Mouse (Mus musculus): ENCODE data around the gene Snx20. TPM values are rescaled to one million over a fixed set of nuclear protein-coding genes. Genes with fewer than 3 reads are reported as not detected.
A peak's percentile ranks its signal among the peaks of the same experiment; 100 is the strongest.

Snx20 gene
- total and polyA plus RNA-seq, 2 experiments from 2014 or later = 1.6 to 1.9 TPM

DNA sequence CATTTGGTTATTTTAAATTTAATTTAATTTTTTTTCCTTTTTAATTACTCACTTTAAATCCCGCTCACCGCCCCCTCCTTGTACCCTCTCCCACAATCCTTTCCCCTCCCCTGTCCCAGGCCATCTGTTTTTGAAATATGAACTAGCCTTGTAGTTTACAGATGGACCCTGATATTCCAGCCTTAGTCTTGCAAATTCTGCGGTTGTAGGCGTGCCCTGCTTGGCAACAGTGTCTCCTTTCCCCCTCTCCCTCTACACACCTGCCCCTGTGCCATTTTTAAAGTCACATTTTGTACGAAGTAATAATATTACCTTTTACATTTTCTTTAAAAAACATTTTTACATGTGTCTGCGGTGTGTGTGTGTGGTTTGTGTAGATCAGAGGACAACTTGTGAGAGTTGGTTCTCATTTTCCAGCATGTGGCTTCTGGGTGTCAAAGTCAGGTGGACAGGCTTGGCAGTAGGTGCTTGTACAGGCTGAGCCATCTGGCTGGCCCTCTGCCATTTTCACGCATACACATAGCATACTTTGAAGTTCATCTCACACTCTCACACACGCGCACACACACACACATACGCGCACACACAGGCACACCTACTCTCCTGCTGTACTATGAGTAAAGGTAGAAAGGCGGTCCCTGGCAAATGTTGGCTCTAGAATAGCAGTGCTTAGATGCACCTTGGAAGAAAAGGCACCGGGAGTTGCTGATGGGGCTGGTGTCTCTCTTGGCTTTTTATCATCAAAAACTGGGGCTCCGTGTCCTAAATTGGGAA is 7.7 kb downstream of the Snx20 start:
- ATAC-seq = no peak; the same call in 1 of the 2 replicates
- Histone ChIP-seq H3K9me3 (ENCODE audit: low read length) (no peaks in the 10 kb centered on the region), H3K36me3 (ENCODE audit: insufficient read depth) (no peaks in the 10 kb centered on the region), H3K27ac (ENCODE audit: low read depth, low read length) (0 out of 2 replicates have a peak overlapping the region, but pooled peaks have one; percentile 90), H3K9ac (peak overlapping the region; percentile 89), H3K27me3 (ENCODE audit: insufficient read depth, low read length) (no peaks in the 10 kb centered on the region), H3K4me2 (ENCODE audit: low read depth) (peak overlapping the region; percentile 87), H3K4me1 (ENCODE audit: insufficient read depth) (no peaks in the 10 kb centered on the region), H3K4me3 (ENCODE audit: low read depth, low read length) (peak overlapping the region; percentile 59)
- no peak for TF ChIP-seq CTCF (IDR thresholded peaks at IDR 0.05; ENCODE audit: low read depth)
- DNase-seq = no peak
- WGBS = 53% methylated on average over 14 of the region's 14 CpGs

DNA sequence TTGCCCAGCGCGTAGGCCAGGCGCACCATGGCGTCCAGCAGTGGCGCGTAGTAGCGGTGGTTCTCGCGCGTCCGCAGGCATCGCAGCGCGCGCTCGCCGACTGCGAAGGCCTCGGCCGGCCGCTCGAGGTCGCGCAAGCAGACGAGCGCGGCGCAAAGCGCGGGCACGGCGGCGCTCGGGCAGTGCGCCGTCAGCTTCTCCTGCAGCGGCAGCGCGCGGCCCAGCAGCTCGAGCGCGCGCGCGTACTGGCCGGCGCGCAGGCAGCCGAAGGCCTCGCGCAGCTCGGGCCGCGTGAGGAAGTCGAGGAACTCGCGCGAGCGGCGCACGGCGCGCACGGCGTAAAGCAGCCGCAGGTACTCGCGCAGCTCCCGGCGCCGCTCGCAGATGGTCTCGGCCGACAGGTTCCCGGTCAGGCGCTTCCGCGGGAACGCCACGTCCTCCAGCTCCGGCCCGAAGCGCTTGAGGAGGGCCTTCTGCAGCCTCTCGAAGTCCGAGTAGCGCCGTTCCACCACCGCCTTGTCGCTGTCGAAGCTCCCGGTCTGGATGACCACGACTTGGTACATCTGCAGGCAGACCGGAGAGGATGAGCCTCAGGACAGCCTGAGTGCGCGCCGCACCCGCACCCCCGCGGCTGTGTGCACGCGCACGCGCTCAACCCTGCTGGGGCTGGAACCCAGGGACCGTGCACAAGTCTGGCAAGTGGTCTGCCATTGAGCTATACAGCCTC is 8.5 kb downstream of the Snx20 start:
- WGBS = 4% methylated on average over 95 of the region's 105 CpGs
- Histone ChIP-seq H3K27me3 (ENCODE audit: insufficient read depth, low read length) (no peaks in the 10 kb centered on the region), H3K9ac (peak overlapping the region; percentile 89), H3K36me3 (ENCODE audit: insufficient read depth) (no peaks in the 10 kb centered on the region), H3K4me2 (ENCODE audit: low read depth) (peak overlapping the region; percentile 87), H3K27ac (ENCODE audit: low read depth, low read length) (peak overlapping the region; percentile 90), H3K4me1 (ENCODE audit: insufficient read depth) (no peaks in the 10 kb centered on the region), H3K9me3 (ENCODE audit: low read length) (no peaks in the 10 kb centered on the region), H3K4me3 (ENCODE audit: low read depth, low read length) (peak overlapping the region; percentile 59)
- TF ChIP-seq CTCF (IDR thresholded peaks at IDR 0.05; ENCODE audit: low read depth) = peak; percentile 29; the same call in 1 of the 2 replicates
- peak; percentile 95 for DNase-seq
- ATAC-seq = peak; percentile 91

DNA sequence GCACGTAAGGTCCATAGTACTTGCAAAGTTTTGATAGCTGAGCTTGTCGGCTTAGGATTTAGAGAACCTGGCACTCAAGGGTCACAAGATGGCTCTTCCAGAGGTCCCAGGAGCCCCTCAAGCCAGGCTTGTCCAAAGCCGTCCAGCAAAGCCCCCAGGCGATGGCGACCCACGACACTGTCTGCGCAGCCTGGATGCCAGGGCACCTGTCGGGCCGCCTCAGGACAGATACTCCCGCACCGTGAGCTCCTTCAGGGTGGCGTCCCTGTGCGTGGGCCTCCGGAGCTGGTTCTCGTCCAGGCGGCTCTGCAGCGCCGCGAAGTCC is 9.0 kb downstream of the Snx20 start:
- peak overlapping the region; percentile 87 for H3K4me2 ChIP-seq (ENCODE audit: low read depth)
- no peak for TF ChIP-seq CTCF (IDR thresholded peaks at IDR 0.05; ENCODE audit: low read depth)
- no peak for ATAC-seq
- no peak for DNase-seq
- H3K9me3 ChIP-seq (ENCODE audit: low read length) = no peaks in the 10 kb centered on the region
- no peaks in the 10 kb centered on the region for H3K27me3 ChIP-seq (ENCODE audit: insufficient read depth, low read length)
- peak overlapping the region; percentile 89 for H3K9ac ChIP-seq
- H3K4me1 ChIP-seq (ENCODE audit: insufficient read depth) = no peaks in the 10 kb centered on the region
- H3K4me3 ChIP-seq (ENCODE audit: low read depth, low read length) = peak overlapping the region; percentile 59
- peak overlapping the region; percentile 90 for H3K27ac ChIP-seq (ENCODE audit: low read depth, low read length)
- H3K36me3 ChIP-seq (ENCODE audit: insufficient read depth) = no peaks in the 10 kb centered on the region
- 12% methylated on average over 19 of the region's 19 CpGs for WGBS

DNA sequence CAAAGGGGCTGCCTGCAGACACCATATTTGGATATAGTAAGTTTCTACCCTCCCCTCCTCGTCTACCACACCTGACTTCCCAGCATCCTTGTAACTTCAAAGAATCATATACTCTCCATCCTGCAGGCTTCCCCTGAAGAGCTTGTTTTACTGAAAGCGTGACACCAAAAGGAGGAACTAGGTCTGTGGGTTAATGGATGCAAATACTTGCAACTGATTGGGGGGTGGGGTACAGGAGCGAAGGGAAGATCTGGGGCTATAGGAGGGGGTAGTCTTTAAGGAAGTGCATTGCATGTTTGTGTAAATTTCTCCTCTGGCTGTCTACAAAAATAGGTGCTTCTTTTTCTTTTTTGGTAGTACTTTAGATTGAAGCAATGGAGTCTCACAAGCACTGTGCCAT is 9.5 kb downstream of the Snx20 start:
- Histone ChIP-seq H3K4me2 (ENCODE audit: low read depth) (no peak overlapping the region), H3K27me3 (ENCODE audit: insufficient read depth, low read length) (no peaks in the 10 kb centered on the region), H3K27ac (ENCODE audit: low read depth, low read length) (no peak overlapping the region), H3K9ac (no peak overlapping the region), H3K4me1 (ENCODE audit: insufficient read depth) (no peaks in the 10 kb centered on the region), H3K4me3 (ENCODE audit: low read depth, low read length) (no peak overlapping the region), H3K36me3 (ENCODE audit: insufficient read depth) (no peaks in the 10 kb centered on the region), H3K9me3 (ENCODE audit: low read length) (no peaks in the 10 kb centered on the region)
- no peak for ATAC-seq
- WGBS = 80% methylated on average over 3 of the region's 3 CpGs
- TF ChIP-seq CTCF (IDR thresholded peaks at IDR 0.05; ENCODE audit: low read depth) = no peak
- DNase-seq = no peak

DNA sequence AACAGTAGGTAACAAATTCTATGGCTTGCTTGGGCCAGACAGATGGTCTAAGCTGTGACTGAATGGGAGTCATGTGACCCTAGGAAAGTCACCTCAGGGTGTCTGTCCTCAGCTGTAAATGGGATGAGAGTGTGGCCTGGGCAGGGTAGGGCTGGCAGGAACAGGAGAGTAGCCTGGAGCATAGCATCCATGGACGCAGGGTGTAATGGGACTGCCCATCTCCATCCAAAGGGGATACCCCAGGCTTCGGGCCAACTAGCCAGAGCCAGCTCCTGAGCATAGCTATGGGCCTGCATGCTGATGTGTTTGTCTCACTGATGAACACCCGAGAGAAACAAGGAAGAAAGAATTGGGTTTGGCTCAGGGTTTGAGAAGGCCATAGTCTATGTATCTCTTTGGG is 11.7 kb downstream of the Snx20 start:
- no peaks in the 10 kb centered on the region for H3K4me1 ChIP-seq (ENCODE audit: insufficient read depth)
- no peak overlapping the region for H3K9ac ChIP-seq
- ATAC-seq (no peak), DNase-seq (no peak)
- H3K9me3 ChIP-seq (ENCODE audit: low read length) = no peaks in the 10 kb centered on the region
- no peak overlapping the region for H3K4me3 ChIP-seq (ENCODE audit: low read depth, low read length)
- H3K36me3 ChIP-seq (ENCODE audit: insufficient read depth) = no peaks in the 10 kb centered on the region
- H3K27ac ChIP-seq (ENCODE audit: low read depth, low read length) = no peak overlapping the region
- 66% methylated on average over 3 of the region's 3 CpGs for WGBS
- H3K27me3 ChIP-seq (ENCODE audit: insufficient read depth, low read length) = no peaks in the 10 kb centered on the region
- TF ChIP-seq CTCF (IDR thresholded peaks at IDR 0.05; ENCODE audit: low read depth) = no peak
- no peak overlapping the region for H3K4me2 ChIP-seq (ENCODE audit: low read depth)

DNA sequence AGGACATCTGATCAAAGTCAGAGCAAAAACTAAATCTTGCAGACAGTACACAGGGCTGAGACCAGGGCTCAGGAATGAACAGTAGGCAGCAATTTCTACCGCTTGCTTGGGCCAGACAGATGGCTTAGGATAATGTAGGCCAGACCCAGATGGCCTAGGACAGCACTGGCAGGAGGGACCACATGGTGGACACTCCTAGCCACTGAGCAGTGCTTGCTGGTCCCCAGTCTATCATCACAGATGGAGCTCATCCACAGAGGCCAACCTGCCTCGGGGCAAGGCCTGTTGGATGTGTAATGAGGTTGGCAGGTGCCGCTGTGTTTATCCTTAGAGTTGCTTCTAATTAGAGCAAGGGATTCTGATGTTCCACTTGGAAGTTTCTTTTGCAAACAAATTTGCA is 12.6 kb downstream of the Snx20 start:
- no peak overlapping the region for H3K9ac ChIP-seq
- no peaks in the 10 kb centered on the region for H3K9me3 ChIP-seq (ENCODE audit: low read length)
- DNase-seq (no peak), ATAC-seq (no peak)
- H3K27ac ChIP-seq (ENCODE audit: low read depth, low read length) = no peak overlapping the region
- H3K4me3 ChIP-seq (ENCODE audit: low read depth, low read length) = no peak overlapping the region
- no peaks in the 10 kb centered on the region for H3K36me3 ChIP-seq (ENCODE audit: insufficient read depth)
- H3K4me1 ChIP-seq (ENCODE audit: insufficient read depth) = no peaks in the 10 kb centered on the region
- H3K4me2 ChIP-seq (ENCODE audit: low read depth) = no peak overlapping the region
- WGBS = 69% methylated on average over 3 of the region's 3 CpGs
- no peaks in the 10 kb centered on the region for H3K27me3 ChIP-seq (ENCODE audit: insufficient read depth, low read length)
- TF ChIP-seq CTCF (IDR thresholded peaks at IDR 0.05; ENCODE audit: low read depth) = no peak

DNA sequence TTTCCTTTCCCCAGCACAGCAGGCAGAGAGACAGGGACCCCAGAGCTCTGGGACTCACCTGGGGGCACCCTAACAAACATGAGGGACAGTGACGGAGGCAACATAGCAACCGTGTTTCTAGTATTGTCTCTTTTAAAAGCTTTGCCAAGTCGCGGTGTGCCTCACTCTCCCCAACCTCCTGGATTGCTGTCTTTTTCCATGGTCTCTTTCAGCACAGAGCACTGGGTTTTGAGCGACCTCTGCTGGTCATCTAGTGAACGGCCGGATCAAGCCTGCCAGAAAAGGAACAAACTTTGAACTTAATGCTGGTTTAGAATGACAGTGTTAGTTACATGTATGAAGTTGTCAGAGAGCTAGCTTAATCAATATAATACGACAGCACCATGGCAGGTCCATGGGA is 14.5 kb downstream of the Snx20 start:
- no peaks in the 10 kb centered on the region for H3K36me3 ChIP-seq (ENCODE audit: insufficient read depth)
- no peak overlapping the region for H3K4me2 ChIP-seq (ENCODE audit: low read depth)
- DNase-seq (peak; percentile 88), ATAC-seq (peak; percentile 83)
- no peaks in the 10 kb centered on the region for H3K27me3 ChIP-seq (ENCODE audit: insufficient read depth, low read length)
- peak; percentile 98 for TF ChIP-seq CTCF (IDR thresholded peaks at IDR 0.05; ENCODE audit: low read depth)
- no peak overlapping the region for H3K9ac ChIP-seq
- H3K4me1 ChIP-seq (ENCODE audit: insufficient read depth) = no peaks in the 10 kb centered on the region
- H3K27ac ChIP-seq (ENCODE audit: low read depth, low read length) = no peak overlapping the region
- WGBS = 2% methylated on average over 8 of the region's 8 CpGs
- H3K4me3 ChIP-seq (ENCODE audit: low read depth, low read length) = no peak overlapping the region
- H3K9me3 ChIP-seq (ENCODE audit: low read length) = no peaks in the 10 kb centered on the region
